Mouse (Mus musculus): Measurements from ENCODE around the gene Cit. TPM values are rescaled to one million over a fixed set of nuclear protein-coding genes. Genes with fewer than 3 reads are reported as not detected.

The Cit gene
- polyA plus RNA-seq, 1 experiment from 2014 or later = 16.8 TPM

Other genes with a start within 250 kb of the Cit start
- gene Rab35, start 213.4 kb upstream of the Cit start, polyA plus RNA-seq (2014; fragmentation: Nextera tagmentation; extraction: Ambion mirVana) = 18.9 and 19.3 TPM in 2 replicates
- 13.7 and 14.5 TPM in 2 replicates for gene Bicdl1, start 113.7 kb upstream of the Cit start, polyA plus RNA-seq (2014; fragmentation: Nextera tagmentation; extraction: Ambion mirVana)
- 49.9 and 61.4 TPM in 2 replicates for gene Prkab1, start 179.2 kb downstream of the Cit start, polyA plus RNA-seq (2014; fragmentation: Nextera tagmentation; extraction: Ambion mirVana)
- gene Tmem233, start 238.0 kb downstream of the Cit start, polyA plus RNA-seq (2014; fragmentation: Nextera tagmentation; extraction: Ambion mirVana) = 0.10 and 0.26 TPM in 2 replicates

Data from embryonic facial prominence, embryonic 14.5 days (tissue).